Mouse (Mus musculus): Measurements from ENCODE around the gene Papss1. TPM values are rescaled to one million over a fixed set of nuclear protein-coding genes. Genes with fewer than 3 reads are reported as not detected.

Papss1 gene
- polyA plus RNA-seq, 1 experiment, result 71.0 TPM

DNA sequence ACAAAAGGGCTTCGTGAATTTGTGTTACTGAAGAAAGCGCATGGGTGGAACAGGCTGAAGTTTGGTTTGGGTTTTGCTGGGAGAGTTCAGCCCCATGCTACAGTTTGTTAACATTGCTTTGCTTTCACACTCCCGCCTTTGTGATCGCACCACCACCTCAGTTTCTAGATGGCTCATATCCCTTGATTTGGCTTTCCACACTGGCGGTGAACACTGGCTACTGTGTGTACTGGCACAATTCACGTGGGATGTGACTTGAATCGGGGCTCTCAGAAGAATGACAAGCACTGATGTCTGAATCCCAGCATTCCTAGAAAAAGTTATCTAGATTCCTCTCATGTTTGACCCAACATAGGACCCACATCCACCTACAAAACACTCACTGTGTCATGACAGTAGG, 126.0 kb downstream of the Papss1 start:
- Histone ChIP-seq H3K4me1 (ENCODE audit: control insufficient read depth, insufficient read depth, low read length) (no peaks in the 10 kb centered on the region), H3K4me3 (ENCODE audit: insufficient read depth, low read length) (no peak overlapping the region), H3K27ac (ENCODE audit: insufficient read depth, low read length) (no peak overlapping the region)
- TF ChIP-seq POLR2A (IDR thresholded peaks at IDR 0.05; ENCODE audit: extremely low read depth, insufficient read depth, low read length), result no peak
- no peak for TF ChIP-seq CTCF (IDR thresholded peaks at IDR 0.05; ENCODE audit: extremely low read depth, insufficient read depth, low read length)

- no peaks in the 10 kb centered on the region for H3K4me1 ChIP-seq (ENCODE audit: control insufficient read depth, insufficient read depth, low read length)
- H3K4me3 ChIP-seq (ENCODE audit: insufficient read depth, low read length), result no peak overlapping the region
- no peak overlapping the region for H3K27ac ChIP-seq (ENCODE audit: insufficient read depth, low read length)
- TF ChIP-seq CTCF (IDR thresholded peaks at IDR 0.05; ENCODE audit: extremely low read depth, insufficient read depth, low read length) (no peak), POLR2A (IDR thresholded peaks at IDR 0.05; ENCODE audit: extremely low read depth, insufficient read depth, low read length) (no peak)
Measured at GRCm38 (mm10) chr3:131691202-131691601, 126.6 kb downstream of the Papss1 start.

Other genes starting within 250 kb of the Papss1 start
- gene Sgms2, start 73.4 kb upstream of the Papss1 start, polyA plus RNA-seq (2012; rRNA removed), result 1.3 and 1.7 TPM in 2 replicates

Data from cortical plate, adult 2 months (tissue).